Mouse (Mus musculus) brain, embryonic 14.5 days (tissue): ENCODE results near the gene Cdkn2c.

Source experiments
- CTCF ChIP-seq: fragments of 200-500 bp; IDR thresholded peaks from 2 replicates; pipeline ENCODE4 v1.5.1; 2012; ENCODE audit warnings: inconsistent platforms, mild to moderate bottlenecking, moderate library complexity, borderline replicate concordance; ENCODE audit not compliant: insufficient read depth, insufficient read length; ENCODE audit errors: extremely low read depth
- POLR2A ChIP-seq: fragments of 200-500 bp; IDR thresholded peaks from 2 replicates; pipeline ENCODE4 v1.6.1; 2012; ENCODE audit warnings: mild to moderate bottlenecking, inconsistent platforms, borderline replicate concordance; ENCODE audit not compliant: poor library complexity, insufficient read depth, insufficient read length, severe bottlenecking; ENCODE audit errors: extremely low read depth

GRCm38 (mm10) chr4:109639356-109639755, 27.6 kb downstream of the Cdkn2c start:
- no peak for TF ChIP-seq CTCF
- TF ChIP-seq POLR2A: no peak
